Mouse (Mus musculus): Measurements from ENCODE around the gene Cdcp2. TPM values are rescaled to one million over a fixed set of nuclear protein-coding genes. Genes with fewer than 3 reads are reported as not detected.

The Cdcp2 gene
- polyA plus RNA-seq, 1 experiment: not detected

DNA sequence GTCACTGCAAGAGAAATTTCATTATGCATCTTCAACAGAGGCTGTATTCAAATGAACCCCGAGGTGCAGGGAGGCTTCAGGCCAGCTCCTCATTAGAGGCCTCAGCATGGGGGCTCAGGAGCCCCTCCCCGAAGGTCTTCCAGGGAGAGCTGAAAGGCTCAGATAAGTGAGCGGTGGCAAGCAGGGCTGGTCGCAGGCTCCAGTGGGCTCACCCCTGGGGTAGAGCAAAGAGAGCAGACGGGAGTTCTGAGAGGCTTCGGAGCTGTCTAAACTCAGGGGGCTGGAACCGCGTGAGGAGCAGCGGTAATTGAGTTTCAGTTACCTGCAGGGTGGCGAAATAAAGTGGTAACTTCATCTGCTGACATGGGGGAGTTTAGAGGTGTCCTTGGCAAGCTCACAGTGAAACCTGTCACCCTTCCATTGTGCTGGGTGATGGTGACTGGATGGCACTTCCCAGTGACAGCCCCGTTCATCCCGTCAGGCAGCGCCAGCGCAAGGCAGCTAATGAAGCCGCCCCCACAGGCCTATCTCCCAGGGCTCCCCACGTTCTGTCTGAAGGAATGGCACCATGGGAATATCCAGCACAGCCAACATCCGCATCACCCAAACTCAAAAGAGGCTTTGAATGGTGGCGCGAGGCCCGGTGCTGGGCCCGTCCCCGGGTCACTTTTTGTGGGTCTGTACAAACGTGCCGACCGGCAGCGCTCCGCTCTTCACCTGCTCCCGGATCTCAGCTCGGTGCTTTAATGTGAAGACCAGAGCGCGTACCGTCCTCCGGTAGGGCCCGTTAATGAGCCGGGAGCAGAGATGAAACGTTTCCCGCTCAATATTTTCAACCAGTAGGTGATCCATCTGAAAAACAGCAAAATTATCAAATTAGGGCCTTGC lies 42.5 kb downstream of the Cdcp2 start:
- 74% methylated on average over 37 of the region's 37 CpGs for WGBS
- Histone ChIP-seq H3K4me1 (ENCODE audit: control insufficient read depth, insufficient read depth, low read length) (no peaks in the 10 kb centered on the region), H3K27me3 (ENCODE audit: control insufficient read depth, insufficient read depth, low read length) (no peaks in the 10 kb centered on the region), H3K27ac (ENCODE audit: insufficient read depth, low read length) (no peak overlapping the region), H3K4me3 (replicated peaks; ENCODE audit: insufficient read depth, low read depth, low read length) (no peak overlapping the region)
- no peak for TF ChIP-seq CTCF (IDR thresholded peaks at IDR 0.05; ENCODE audit: borderline replicate concordance, insufficient read depth, low read depth, low read length)
- no peak for TF ChIP-seq POLR2A (IDR thresholded peaks at IDR 0.05; ENCODE audit: borderline replicate concordance, insufficient read depth, low read length)
- no peak for DNase-seq

DNA sequence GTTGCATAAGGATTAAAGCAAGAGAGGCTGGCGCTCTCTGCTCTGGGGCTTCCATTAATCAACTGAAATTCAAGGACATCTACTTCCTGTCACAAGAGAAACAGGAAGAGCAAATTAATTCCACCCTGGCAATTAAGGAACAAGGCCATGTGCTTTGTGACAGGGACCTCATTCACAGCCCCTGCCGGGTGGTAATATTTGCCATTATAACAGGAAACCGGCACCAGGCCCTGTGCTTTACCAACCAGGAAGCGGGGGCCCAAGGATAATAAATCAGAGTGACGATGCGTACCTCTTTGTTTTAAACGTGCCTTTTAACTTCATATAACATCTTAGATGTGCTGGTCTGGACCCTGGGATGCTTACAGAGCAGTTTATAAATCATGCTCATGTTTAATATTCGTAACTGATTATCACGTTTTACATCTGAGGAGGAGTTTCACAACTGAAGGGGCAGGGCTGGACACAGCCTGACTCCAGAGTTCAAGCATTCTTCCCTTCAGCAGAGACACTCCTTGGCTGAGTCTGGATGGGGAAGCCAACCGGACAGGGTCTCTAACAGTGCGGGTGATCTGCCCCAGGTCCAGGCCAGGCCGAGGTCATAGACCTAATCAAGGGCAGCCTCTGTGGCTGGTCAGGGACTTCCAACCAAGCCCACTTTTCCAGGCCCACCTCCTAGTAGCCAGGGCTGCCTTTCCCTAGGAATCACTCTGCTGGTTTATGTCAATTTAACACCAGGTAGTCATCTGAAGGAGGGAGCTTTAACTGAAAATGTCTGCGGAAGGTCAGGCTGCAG lies 43.3 kb downstream of the Cdcp2 start:
- DNase-seq: no peak
- WGBS: 84% methylated on average over 13 of the region's 13 CpGs
- no peak overlapping the region for H3K4me3 ChIP-seq (replicated peaks; ENCODE audit: insufficient read depth, low read depth, low read length)
- no peaks in the 10 kb centered on the region for H3K27me3 ChIP-seq (ENCODE audit: control insufficient read depth, insufficient read depth, low read length)
- H3K27ac ChIP-seq (ENCODE audit: insufficient read depth, low read length): no peak overlapping the region
- no peak for TF ChIP-seq CTCF (IDR thresholded peaks at IDR 0.05; ENCODE audit: borderline replicate concordance, insufficient read depth, low read depth, low read length)
- no peak for TF ChIP-seq POLR2A (IDR thresholded peaks at IDR 0.05; ENCODE audit: borderline replicate concordance, insufficient read depth, low read length)
- no peaks in the 10 kb centered on the region for H3K4me1 ChIP-seq (ENCODE audit: control insufficient read depth, insufficient read depth, low read length)

GRCm38 (mm10) chr4:107143511-107143910 lies 46.8 kb downstream of the Cdcp2 start:
- TF ChIP-seq CTCF (IDR thresholded peaks at IDR 0.05; ENCODE audit: borderline replicate concordance, insufficient read depth, low read depth, low read length): no peak
- no peak for TF ChIP-seq POLR2A (IDR thresholded peaks at IDR 0.05; ENCODE audit: borderline replicate concordance, insufficient read depth, low read length)
- H3K4me3 ChIP-seq (replicated peaks; ENCODE audit: insufficient read depth, low read depth, low read length): no peak overlapping the region
- no peaks in the 10 kb centered on the region for H3K4me1 ChIP-seq (ENCODE audit: control insufficient read depth, insufficient read depth, low read length)
- no peaks in the 10 kb centered on the region for H3K27me3 ChIP-seq (ENCODE audit: control insufficient read depth, insufficient read depth, low read length)
- H3K27ac ChIP-seq (ENCODE audit: insufficient read depth, low read length): no peak overlapping the region
- DNase-seq: no peak
- 96% methylated on average over 8 of the region's 8 CpGs for WGBS

GRCm38 (mm10) chr4:107150991-107151390 lies 54.3 kb downstream of the Cdcp2 start:
- no peaks in the 10 kb centered on the region for H3K27me3 ChIP-seq (ENCODE audit: control insufficient read depth, insufficient read depth, low read length)
- no peak for DNase-seq
- H3K4me1 ChIP-seq (ENCODE audit: control insufficient read depth, insufficient read depth, low read length): no peaks in the 10 kb centered on the region
- no peak for TF ChIP-seq CTCF (IDR thresholded peaks at IDR 0.05; ENCODE audit: borderline replicate concordance, insufficient read depth, low read depth, low read length)
- no peak for TF ChIP-seq POLR2A (IDR thresholded peaks at IDR 0.05; ENCODE audit: borderline replicate concordance, insufficient read depth, low read length)
- no peak overlapping the region for H3K27ac ChIP-seq (ENCODE audit: insufficient read depth, low read length)
- no peak overlapping the region for H3K4me3 ChIP-seq (replicated peaks; ENCODE audit: insufficient read depth, low read depth, low read length)
- 49% methylated on average over 6 of the region's 6 CpGs for whole genome bisulfite sequencing

- no peaks in the 10 kb centered on the region for H3K27me3 ChIP-seq (ENCODE audit: control insufficient read depth, insufficient read depth, low read length)
- 78% methylated on average over 8 of the region's 8 CpGs for WGBS
- no peak for TF ChIP-seq POLR2A (IDR thresholded peaks at IDR 0.05; ENCODE audit: borderline replicate concordance, insufficient read depth, low read length)
- no peak for TF ChIP-seq CTCF (IDR thresholded peaks at IDR 0.05; ENCODE audit: borderline replicate concordance, insufficient read depth, low read depth, low read length)
- H3K4me3 ChIP-seq (replicated peaks; ENCODE audit: insufficient read depth, low read depth, low read length): no peak overlapping the region
- DNase-seq: no peak
- H3K27ac ChIP-seq (ENCODE audit: insufficient read depth, low read length): no peak overlapping the region
- no peaks in the 10 kb centered on the region for H3K4me1 ChIP-seq (ENCODE audit: control insufficient read depth, insufficient read depth, low read length)
Observed at GRCm38 (mm10) chr4:107152571-107152970, 55.9 kb downstream of the Cdcp2 start.

DNA sequence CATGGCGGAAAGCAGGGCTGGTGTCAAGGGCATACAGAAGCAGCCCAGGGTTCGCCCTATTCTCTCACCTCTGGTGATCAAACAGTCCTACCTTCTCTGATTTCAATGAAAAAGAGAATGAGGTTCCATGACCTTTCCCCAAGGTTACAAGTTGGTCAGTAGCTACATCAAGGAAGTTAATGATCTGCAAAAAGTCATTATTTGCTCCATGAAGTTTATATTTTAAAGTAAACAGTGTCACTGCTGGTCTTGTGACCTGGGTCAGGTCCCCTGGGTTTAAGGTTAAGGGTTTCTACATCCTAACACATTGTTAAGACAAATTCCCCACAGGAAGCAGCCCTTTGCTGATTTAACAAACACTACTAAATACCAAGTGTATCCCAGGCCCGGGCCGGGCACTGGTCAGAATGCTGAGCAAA lies 60.3 kb downstream of the Cdcp2 start:
- no peaks in the 10 kb centered on the region for H3K4me1 ChIP-seq (ENCODE audit: control insufficient read depth, insufficient read depth, low read length)
- H3K27me3 ChIP-seq (ENCODE audit: control insufficient read depth, insufficient read depth, low read length): no peaks in the 10 kb centered on the region
- no peak overlapping the region for H3K27ac ChIP-seq (ENCODE audit: insufficient read depth, low read length)
- DNase-seq: no peak
- 89% methylated on average over 4 of the region's 4 CpGs for WGBS
- H3K4me3 ChIP-seq (replicated peaks; ENCODE audit: insufficient read depth, low read depth, low read length): no peak overlapping the region
- no peak for TF ChIP-seq POLR2A (IDR thresholded peaks at IDR 0.05; ENCODE audit: borderline replicate concordance, insufficient read depth, low read length)
- TF ChIP-seq CTCF (IDR thresholded peaks at IDR 0.05; ENCODE audit: borderline replicate concordance, insufficient read depth, low read depth, low read length): no peak

DNA sequence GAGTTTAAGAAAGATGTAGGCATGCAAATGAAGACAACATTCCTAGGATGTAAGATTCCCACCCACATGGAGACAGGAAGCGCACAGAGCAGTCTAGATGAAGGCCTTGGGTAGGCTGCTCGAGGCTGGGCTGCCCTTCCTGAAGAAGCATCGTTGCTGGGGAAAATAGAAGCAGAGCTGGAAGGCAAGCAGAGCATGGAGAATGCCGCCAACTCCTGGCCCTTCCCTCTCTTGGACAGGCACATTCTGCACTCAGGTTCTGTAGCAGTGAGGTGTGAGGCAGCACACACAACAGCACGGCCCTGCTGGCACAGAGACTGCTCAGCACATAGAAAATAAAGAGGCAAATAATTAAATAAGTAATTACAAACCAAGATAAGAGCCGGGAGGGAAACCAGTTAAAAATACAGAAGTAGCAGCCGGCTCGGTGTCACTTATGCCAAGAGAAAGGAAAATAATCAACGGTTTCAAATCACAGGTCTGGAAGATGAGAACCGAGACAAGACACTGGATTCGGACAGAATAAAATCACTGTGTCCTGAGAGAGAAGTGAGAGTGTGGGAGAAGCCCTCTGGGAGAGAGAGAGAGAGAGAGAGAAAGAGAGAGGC lies 62.6 kb downstream of the Cdcp2 start:
- WGBS: 81% methylated on average over 11 of the region's 11 CpGs
- Histone ChIP-seq H3K27me3 (ENCODE audit: control insufficient read depth, insufficient read depth, low read length) (no peaks in the 10 kb centered on the region), H3K4me3 (replicated peaks; ENCODE audit: insufficient read depth, low read depth, low read length) (no peak overlapping the region), H3K4me1 (ENCODE audit: control insufficient read depth, insufficient read depth, low read length) (no peaks in the 10 kb centered on the region), H3K27ac (ENCODE audit: insufficient read depth, low read length) (no peak overlapping the region)
- no peak for DNase-seq
- TF ChIP-seq CTCF (IDR thresholded peaks at IDR 0.05; ENCODE audit: borderline replicate concordance, insufficient read depth, low read depth, low read length) (no peak), POLR2A (IDR thresholded peaks at IDR 0.05; ENCODE audit: borderline replicate concordance, insufficient read depth, low read length) (no peak)
